Mouse (Mus musculus): ENCODE results near the gene Hk1.

Hk1 gene

GRCm38 (mm10) chr10:62321457-62321856 lies 58.3 kb downstream of the Hk1 start:
- DNase-seq (ENCODE audit: extremely low read depth, low read depth, low spot score): no peak

GRCm38 (mm10) chr10:62320402-62320978 lies 59.2 kb downstream of the Hk1 start:
- no peak for DNase-seq (ENCODE audit: extremely low read depth, low read depth, low spot score)

GRCm38 (mm10) chr10:62319154-62319553 lies 60.6 kb downstream of the Hk1 start:
- DNase-seq (ENCODE audit: extremely low read depth, low read depth, low spot score): no peak

GRCm38 (mm10) chr10:62316467-62316866 lies 63.2 kb downstream of the Hk1 start:
- no peak for DNase-seq (ENCODE audit: extremely low read depth, low read depth, low spot score)

GRCm38 (mm10) chr10:62313885-62314424 lies 65.8 kb downstream of the Hk1 start:
- DNase-seq (ENCODE audit: extremely low read depth, low read depth, low spot score): no peak

GRCm38 (mm10) chr10:62313140-62313539 lies 66.6 kb downstream of the Hk1 start:
- no peak for DNase-seq (ENCODE audit: extremely low read depth, low read depth, low spot score)

GRCm38 (mm10) chr10:62311464-62311863 lies 68.2 kb downstream of the Hk1 start:
- DNase-seq (ENCODE audit: extremely low read depth, low read depth, low spot score): no peak

- DNase-seq (ENCODE audit: extremely low read depth, low read depth, low spot score): no peak
Measured at GRCm38 (mm10) chr10:62310259-62311039, 69.3 kb downstream of the Hk1 start.

- DNase-seq (ENCODE audit: extremely low read depth, low read depth, low spot score): no peak
Measured at GRCm38 (mm10) chr10:62309593-62309992, 70.1 kb downstream of the Hk1 start.

- DNase-seq (ENCODE audit: extremely low read depth, low read depth, low spot score): no peak
Measured at GRCm38 (mm10) chr10:62308896-62309491, 70.7 kb downstream of the Hk1 start.

- no peak for DNase-seq (ENCODE audit: extremely low read depth, low read depth, low spot score)
Measured at GRCm38 (mm10) chr10:62306483-62306882, 73.2 kb downstream of the Hk1 start.

- peak; percentile 70 for DNase-seq (ENCODE audit: extremely low read depth, low read depth, low spot score)
Measured at GRCm38 (mm10) chr10:62305090-62305489, 74.6 kb downstream of the Hk1 start.

- DNase-seq (ENCODE audit: extremely low read depth, low read depth, low spot score): no peak
Measured at GRCm38 (mm10) chr10:62300006-62300827, 79.5 kb downstream of the Hk1 start.

GRCm38 (mm10) chr10:62296086-62296872 lies 83.4 kb downstream of the Hk1 start:
- no peak for DNase-seq (ENCODE audit: extremely low read depth, low read depth, low spot score)

- DNase-seq (ENCODE audit: extremely low read depth, low read depth, low spot score): no peak
Measured at GRCm38 (mm10) chr10:62294112-62294511, 85.6 kb downstream of the Hk1 start.

GRCm38 (mm10) chr10:62287460-62288124 lies 92.1 kb downstream of the Hk1 start:
- no peak for DNase-seq (ENCODE audit: extremely low read depth, low read depth, low spot score)

GRCm38 (mm10) chr10:62283206-62283792 lies 96.4 kb downstream of the Hk1 start:
- DNase-seq (ENCODE audit: extremely low read depth, low read depth, low spot score): peak; percentile 84

- no peak for DNase-seq (ENCODE audit: extremely low read depth, low read depth, low spot score)
Measured at GRCm38 (mm10) chr10:62282782-62283181, 96.9 kb downstream of the Hk1 start.

- DNase-seq (ENCODE audit: extremely low read depth, low read depth, low spot score): peak; percentile 75
Measured at GRCm38 (mm10) chr10:62279671-62280070, 100.0 kb downstream of the Hk1 start.

Measured in fat pad, adult 2 months (tissue).